Mouse (Mus musculus) heart, postnatal 0 days (tissue): ENCODE measurements at regions not wholly inside any gene's neighbourhood (a gene's known extent, or its start where the extent isn't known, plus 50 kb on each side); places are given as distances from the start of the nearest gene placed in this dataset.

Experiments used
- ATAC-seq: fragments of 200-750 bp; cut with Nextera tagmentation; 2 replicates; pipeline ENCODE4 v1.8.0; 2017; ENCODE audit warnings: low read depth, moderate number of reproducible peaks, moderate library complexity; ENCODE audit not compliant: insufficient read depth
- DNase-seq: peaks from one replicate; pipeline ENCODE4 v3.0.0-alpha.2; 2016; ENCODE audit warnings: low spot score
- H3K27ac ChIP-seq: fragments of 300-500 bp; sonication (generic); 2 replicates; pipeline ENCODE4 v1.5.1; 2014; ENCODE audit warnings: low read depth, mild to moderate bottlenecking
- H3K27me3 ChIP-seq: fragments of 300-500 bp; sonication (generic); 2 replicates; pipeline ENCODE4 v1.6.1; 2014; ENCODE audit warnings: low read length, mixed read lengths; ENCODE audit not compliant: control insufficient read depth, insufficient read depth
- H3K36me3 ChIP-seq: fragments of 300-500 bp; sonication (generic); replicated peaks from 2 replicates; pipeline ENCODE4 v1.6.1; 2014; ENCODE audit warnings: low read length, mixed read lengths; ENCODE audit not compliant: control insufficient read depth, insufficient read depth
- H3K4me1 ChIP-seq: fragments of 300-500 bp; sonication (generic); 2 replicates; pipeline ENCODE4 v1.6.1; 2014; ENCODE audit warnings: antibody characterized with exemption; ENCODE audit not compliant: control insufficient read depth, insufficient read depth
- H3K4me2 ChIP-seq: fragments of 300-500 bp; sonication (generic); 2 replicates; pipeline ENCODE4 v1.6.1; 2014; ENCODE audit warnings: low read depth, mild to moderate bottlenecking, low read length, moderate library complexity
- H3K4me3 ChIP-seq: fragments of 300-500 bp; sonication (generic); 2 replicates; pipeline ENCODE4 v1.5.1; 2014; ENCODE audit warnings: low read depth, low read length
- H3K9ac ChIP-seq: fragments of 300-500 bp; sonication (generic); replicated peaks from 2 replicates; pipeline ENCODE4 v1.6.1; 2014; ENCODE audit warnings: low read depth, low read length, mixed read lengths
- H3K9me3 ChIP-seq: fragments of 300-500 bp; sonication (generic); replicated peaks from 2 replicates; pipeline ENCODE4 v1.6.1; 2016; ENCODE audit warnings: low read length; ENCODE audit not compliant: control insufficient read depth
- CTCF ChIP-seq: IDR thresholded peaks from 2 replicates; pipeline ENCODE4 v1.5.1; 2016; ENCODE audit warnings: antibody characterized with exemption, control low read depth, low read depth
- EP300 ChIP-seq: IDR thresholded peaks from 2 replicates; pipeline ENCODE4 v1.6.1; 2016; ENCODE audit warnings: antibody characterized with exemption, low read depth

GRCm38 (mm10) chr5:17321501-17321900 is 51.5 kb upstream of the Speer4f2 start:
- ATAC-seq (no peak), DNase-seq (no peak)

More at GRCm38 (mm10) chr5:17321501-17321900, 51.5 kb upstream of the Speer4f2 start:
- Histone ChIP-seq H3K27ac (no peak overlapping the region), H3K4me1 (no peaks in the 10 kb centered on the region), H3K27me3 (no peaks in the 10 kb centered on the region), H3K36me3 (no peaks in the 10 kb centered on the region), H3K4me3 (no peak overlapping the region), H3K4me2 (no peak overlapping the region), H3K9me3 (no peaks in the 10 kb centered on the region), H3K9ac (no peak overlapping the region)
- TF ChIP-seq EP300, result no peak
- no peak for TF ChIP-seq CTCF
